23 mouse cellular contexts compared by ENCODE assay signal in genomic region chr16:37442936-37443335, GRCm38 (mm10). TPM values are rescaled to one million over a fixed set of nuclear protein-coding genes. Genes with fewer than 3 reads are reported as not detected.
DNase-seq lines count a peak whose midpoint lies in the region; ATAC-seq and TF ChIP-seq lines count a peak whose summit lies in the region.
"Had no signal": no experiment of that assay in that cellular context is flagged by ENCODE, and none has a peak within 500 bp of the region (broad histone marks: within the 10 kb centered on the region; RNA-seq: fewer than 3 reads in every experiment).

No protein-coding gene starts in this region.

- no peak overlapping the region for H3K4me3 ChIP-seq in forebrain, embryonic 15.5 days
- H3K4me3 ChIP-seq in forebrain, embryonic 12.5 days (replicated peaks): no peak overlapping the region
- H3K4me3 ChIP-seq in cerebellum, adult 2 months (replicated peaks; ENCODE audit: insufficient read depth, low read depth, low read length): no peak overlapping the region
- H3K4me3 ChIP-seq: embryonic facial prominence, embryonic 13.5 days; intestine, embryonic 15.5 days; liver, embryonic 12.5 days; lung, embryonic 15.5 days; midbrain, embryonic 13.5 days; myocyte; stomach, embryonic 15.5 days had no signal

- H3K27me3 ChIP-seq in forebrain, embryonic 15.5 days: no peaks in the 10 kb centered on the region
- H3K27me3 ChIP-seq in forebrain, embryonic 12.5 days: no peaks in the 10 kb centered on the region
- no peaks in the 10 kb centered on the region for H3K27me3 ChIP-seq in cerebellum, adult 2 months (ENCODE audit: control insufficient read depth, insufficient read depth, low read length)
- H3K27me3 ChIP-seq: CH12.LX; embryonic facial prominence, embryonic 13.5 days; intestine, embryonic 15.5 days; liver, embryonic 12.5 days; lung, embryonic 15.5 days; midbrain, embryonic 13.5 days; stomach, embryonic 15.5 days had no signal

- no peak overlapping the region for H3K4me2 ChIP-seq in forebrain, embryonic 15.5 days (replicated peaks)
- no peak overlapping the region for H3K4me2 ChIP-seq in forebrain, embryonic 12.5 days
- H3K4me2 ChIP-seq: embryonic facial prominence, embryonic 13.5 days; heart, embryonic 11.5 days; intestine, embryonic 15.5 days; liver, embryonic 12.5 days; lung, embryonic 15.5 days; midbrain, embryonic 13.5 days; stomach, embryonic 15.5 days had no signal

- H3K9me3 ChIP-seq in forebrain, embryonic 15.5 days: no peaks in the 10 kb centered on the region
- no peaks in the 10 kb centered on the region for H3K9me3 ChIP-seq in forebrain, embryonic 12.5 days
- H3K9me3 ChIP-seq: embryonic facial prominence, embryonic 13.5 days; intestine, embryonic 15.5 days; liver, embryonic 12.5 days; lung, embryonic 15.5 days; midbrain, embryonic 13.5 days; stomach, embryonic 15.5 days had no signal

- TF ChIP-seq POLR2A in cerebellum, adult 2 months (IDR thresholded peaks at IDR 0.05; ENCODE audit: borderline replicate concordance, insufficient read depth, low read length): no peak

- ATAC-seq in forebrain, embryonic 15.5 days (replicated peaks): peak; percentile 72
- ATAC-seq in forebrain, embryonic 12.5 days (ENCODE audit: low FRiP score): no peak
- ATAC-seq: intestine, embryonic 15.5 days; liver, embryonic 12.5 days; midbrain, embryonic 13.5 days had no signal

- peak; percentile 23 to 33 for DNase-seq in layer of hippocampus, postnatal 10 days (ENCODE audit: low spot score in 2 of 2)
- no peak for DNase-seq in layer of hippocampus, adult 9-10 months (ENCODE audit: low spot score)
- peak; percentile 93 to 99 for DNase-seq in cerebellum, adult 2 months
- DNase-seq in cerebellum, postnatal 4 days (ENCODE audit: low spot score in 2 of 2): peak; percentile 19 to 61
- no peak for DNase-seq in lung, adult 18-20 months
- no peak for DNase-seq in Muller cell, postnatal 12 days (ENCODE audit: inconsistent ontology term)
- DNase-seq: adrenal gland, adult 2 months; spleen, adult 18-20 months had no signal

- no peak for TF ChIP-seq CTCF in cerebellum, adult 2 months (IDR thresholded peaks at IDR 0.05; ENCODE audit: borderline replicate concordance, insufficient read depth, low read depth, low read length)

- no peaks in the 10 kb centered on the region for H3K4me1 ChIP-seq in forebrain, embryonic 15.5 days
- no peaks in the 10 kb centered on the region for H3K4me1 ChIP-seq in forebrain, embryonic 12.5 days
- H3K4me1 ChIP-seq in cerebellum, adult 2 months (ENCODE audit: control insufficient read depth, insufficient read depth, low read length): peaks cover 27% of the 10 kb centered on the region
- H3K4me1 ChIP-seq: embryonic facial prominence, embryonic 13.5 days; intestine, embryonic 15.5 days; liver, embryonic 12.5 days; lung, embryonic 15.5 days; midbrain, embryonic 13.5 days; stomach, embryonic 15.5 days had no signal

- no peaks in the 10 kb centered on the region for H3K36me3 ChIP-seq in forebrain, embryonic 15.5 days
- no peaks in the 10 kb centered on the region for H3K36me3 ChIP-seq in forebrain, embryonic 12.5 days (replicated peaks)
- H3K36me3 ChIP-seq: embryonic facial prominence, embryonic 13.5 days; intestine, embryonic 15.5 days; liver, embryonic 12.5 days; lung, embryonic 15.5 days; midbrain, embryonic 13.5 days; stomach, embryonic 15.5 days had no signal

- H3K27ac ChIP-seq in forebrain, embryonic 15.5 days (replicated peaks): peak overlapping the region; percentile 52
- H3K27ac ChIP-seq in forebrain, embryonic 12.5 days: no peak overlapping the region
- H3K27ac ChIP-seq in cerebellum, adult 2 months (ENCODE audit: insufficient read depth, low read length): peak overlapping the region; percentile 59; the same call in 1 of the 2 replicates
- H3K27ac ChIP-seq: embryonic facial prominence, embryonic 13.5 days; intestine, embryonic 15.5 days; kidney, postnatal 0 days; liver, embryonic 12.5 days; lung, embryonic 15.5 days; macrophage; midbrain, embryonic 13.5 days; stomach, embryonic 15.5 days had no signal

- WGBS in forebrain, embryonic 15.5 days: 51% methylated on average over 6 of the region's 6 CpGs
- 58% methylated on average over 6 of the region's 6 CpGs for WGBS in forebrain, embryonic 12.5 days
- 7% methylated on average over 6 of the region's 6 CpGs for WGBS in cerebellum, adult 2 months

- no peak overlapping the region for H3K9ac ChIP-seq in forebrain, embryonic 15.5 days (replicated peaks)
- H3K9ac ChIP-seq in forebrain, embryonic 12.5 days: no peak overlapping the region
- H3K9ac ChIP-seq: embryonic facial prominence, embryonic 13.5 days; intestine, embryonic 15.5 days; liver, embryonic 12.5 days; lung, embryonic 15.5 days; midbrain, embryonic 13.5 days; stomach, embryonic 15.5 days had no signal

RNA-seq across cellular contexts. Expression of gene Stxbp5l, which starts 58.2 kb away (rescaled TPM):
- 6.2 and 7.8 TPM in 2 replicates for polyA plus RNA-seq in forebrain, embryonic 15.5 days (2015; fragmentation: Nextera tagmentation; extraction: Ambion mirVana)
- polyA plus RNA-seq in forebrain, embryonic 12.5 days (2016; fragmentation: Nextera tagmentation; extraction: Ambion mirVana): 3.9 and 4.1 TPM in 2 replicates
- total RNA-seq in layer of hippocampus, postnatal 10 days (2021): 10 to 100 TPM; 95.5 to 99.9 TPM
- 20.0 and 25.4 TPM in 2 replicates for polyA plus RNA-seq in cerebellum, adult 2 months (2012; rRNA removed)
- total RNA-seq: heart, postnatal 25 days; neutrophil, adult 5-6 weeks had no signal
- polyA plus RNA-seq: macrophage, myocyte had no signal

Comparison
In these comparisons a context has a peak if more than half of its experiments do, and no peak if none do; other contexts are left out.
1. DNase-seq: peak in layer of hippocampus, postnatal 10 days (2 of 2), cerebellum, adult 2 months (2 of 2) and cerebellum, postnatal 4 days (2 of 2); none in layer of hippocampus, adult 9-10 months (single experiment), lung, adult 18-20 months (0 of 2) and Muller cell, postnatal 12 days (single experiment).